Comparison of ENCODE assay signal across 8 mouse cellular contexts in the genomic region with DNA sequence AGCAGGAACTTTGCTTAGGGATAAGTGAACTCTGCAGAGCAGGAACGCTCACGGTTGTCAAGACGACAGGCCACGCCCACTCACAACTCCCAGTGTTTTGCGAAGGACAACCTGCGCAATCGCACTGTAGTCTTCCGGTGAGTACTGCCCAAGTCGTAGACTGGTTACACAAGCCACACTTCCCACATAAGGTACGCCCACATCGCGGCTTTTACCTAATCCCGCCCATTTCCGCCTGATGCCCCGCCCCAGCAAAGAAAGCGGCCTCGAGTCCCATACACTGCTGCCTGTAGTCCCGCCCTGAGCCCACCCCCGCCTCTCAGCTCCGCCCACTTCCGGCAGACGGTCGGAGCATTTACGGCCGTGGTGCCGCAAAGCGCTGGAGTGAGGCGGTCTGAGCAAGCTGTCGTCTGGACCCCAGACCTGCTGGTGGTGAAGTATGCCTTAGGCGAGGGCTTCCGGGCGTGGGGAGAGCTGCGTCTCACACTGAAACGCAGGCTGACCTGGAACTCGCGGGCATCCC. TPM values are rescaled to one million over a fixed set of nuclear protein-coding genes. Genes with fewer than 3 reads are reported as not detected.
A peak's percentile ranks its signal among the peaks of the same experiment; 100 is the strongest.
DNase-seq lines count a peak whose midpoint lies in the region; ATAC-seq and TF ChIP-seq lines count a peak whose summit lies in the region.

Gene Casc1 (minus strand): TSS at position 190 of the 523 bp plus-strand sequence.
Gene Etfrf1 (plus strand): TSS at position 319 of the 523 bp plus-strand sequence.

- TF ChIP-seq CTCF in cortical plate, adult 2 months (IDR thresholded peaks at IDR 0.05; ENCODE audit: extremely low read depth, insufficient read depth, low read length), result no peak

- H3K4me1 ChIP-seq in cortical plate, adult 2 months (ENCODE audit: control insufficient read depth, insufficient read depth, low read length), result no peaks in the 10 kb centered on the region
- peaks cover 40% of the 10 kb centered on the region for H3K4me1 ChIP-seq in megakaryocyte, embryonic 14.5 days

- TF ChIP-seq POLR2A in cortical plate, adult 2 months (IDR thresholded peaks at IDR 0.05; ENCODE audit: extremely low read depth, insufficient read depth, low read length), result peak; percentile 95

- H3K9me3 ChIP-seq in megakaryocyte, embryonic 14.5 days, result no peaks in the 10 kb centered on the region

- H3K4me3 ChIP-seq in cortical plate, adult 2 months (ENCODE audit: insufficient read depth, low read length), result peak within 1 kb of the TSS; percentile 54
- H3K4me3 ChIP-seq in megakaryocyte, embryonic 14.5 days (replicated peaks), result peak within 1 kb of the TSS; percentile 95

- ATAC-seq in activated CD4-positive, CD25-positive, alpha-beta regulatory T cell, adult 4 months, result peak; percentile 94

- H3K27me3 ChIP-seq in megakaryocyte, embryonic 14.5 days (replicated peaks), result no peaks in the 10 kb centered on the region

- DNase-seq in gastrocnemius, adult 8-10 months (ENCODE audit: low spot score in 2 of 2), result peak; percentile 98 to 99
- DNase-seq in hindlimb bud, embryonic 11.5 days (ENCODE audit: extremely low spot score, low read depth, low spot score), result peak; percentile 98
- DNase-seq in left cerebral cortex, adult 8-10 months (ENCODE audit: low spot score in 2 of 2), result peak; percentile 92 to 100
- peak; percentile 99 to 100 for DNase-seq in right cerebral cortex, postnatal 10 days (ENCODE audit: low spot score in 2 of 2)
- DNase-seq in urinary bladder, postnatal 25 days (ENCODE audit: low spot score), result peak; percentile 97

- peak within 1 kb of the TSS; percentile 62 for H3K27ac ChIP-seq in cortical plate, adult 2 months (ENCODE audit: insufficient read depth, low read length)

- peaks cover 35% of the 10 kb centered on the region for H3K36me3 ChIP-seq in megakaryocyte, embryonic 14.5 days (replicated peaks; ENCODE audit: low read length)

RNA-seq across cellular contexts. Expression of gene Casc1, which starts in this region (rescaled TPM):
- polyA plus RNA-seq in activated CD4-positive, CD25-positive, alpha-beta regulatory T cell, adult 4 months (2017; shearing (Covaris generic)), result under 1 TPM; 0.19 to 0.57 TPM
- 0.95 and 1.5 TPM in 2 replicates for polyA plus RNA-seq in cortical plate, adult 2 months (2012; rRNA removed)
- total RNA-seq in gastrocnemius, adult 8-10 months (2022), result under 1 TPM in 2 of 4 experiments, not detected in 2; 0.15 to 0.17 TPM
- 1 to 10 TPM; 1.1 to 1.9 (median 1.2) TPM for total RNA-seq in left cerebral cortex, adult 8-10 months (2022)
- 0.22 and 0.50 TPM in 2 replicates for polyA plus RNA-seq in megakaryocyte, embryonic 14.5 days (2012; ENCODE audit: insufficient read depth, low replicate concordance)

RNA-seq across cellular contexts. Expression of gene Etfrf1, which starts in this region (rescaled TPM):
- polyA plus RNA-seq in activated CD4-positive, CD25-positive, alpha-beta regulatory T cell, adult 4 months (2017; shearing (Covaris generic)), result 10 to 100 TPM; 16.3 to 26.0 TPM
- 24.8 and 27.7 TPM in 2 replicates for polyA plus RNA-seq in cortical plate, adult 2 months (2012; rRNA removed)
- 10 to 100 TPM; 50.3 to 54.7 (median 52.4) TPM for total RNA-seq in gastrocnemius, adult 8-10 months (2022)
- total RNA-seq in left cerebral cortex, adult 8-10 months (2022), result 10 to 100 TPM; 24.0 to 27.9 (median 26.4) TPM
- polyA plus RNA-seq in megakaryocyte, embryonic 14.5 days (2012; ENCODE audit: insufficient read depth, low replicate concordance), result not detected in 2 replicates

Comparison
In these comparisons a context has a peak if more than half of its experiments do, and no peak if none do; other contexts are left out.
1. Peak in every context shown above with its lines: DNase-seq, ATAC-seq, H3K4me3 ChIP-seq and H3K27ac ChIP-seq.
2. RNA of gene Etfrf1 (polyA plus RNA-seq): 24.8 to 27.7 TPM in cortical plate, adult 2 months and 16.3 to 26.0 TPM in activated CD4-positive, CD25-positive, alpha-beta regulatory T cell, adult 4 months; not detected in megakaryocyte, embryonic 14.5 days; every median in the first group is over 10 times any median in the second.